8 mouse cellular contexts compared by ENCODE assay signal in genomic region chr11:96788871-96789795, GRCm38 (mm10). TPM values are rescaled to one million over a fixed set of nuclear protein-coding genes. Genes with fewer than 3 reads are reported as not detected.
A peak's percentile ranks its signal among the peaks of the same experiment; 100 is the strongest.
DNase-seq lines count a peak whose midpoint lies in the region; ATAC-seq and TF ChIP-seq lines count a peak whose summit lies in the region.

Gene Cbx1, plus strand, starts transcription at chr11:96789127.

- no peaks in the 10 kb centered on the region for H3K9me3 ChIP-seq in embryonic facial prominence, embryonic 15.5 days (replicated peaks)
- H3K9me3 ChIP-seq in kidney, embryonic 14.5 days (ENCODE audit: control insufficient read depth, low read length): no peaks in the 10 kb centered on the region
- no peaks in the 10 kb centered on the region for H3K9me3 ChIP-seq in limb, embryonic 15.5 days

- DNase-seq in 416B (ENCODE audit: low read depth): peak; percentile 90
- DNase-seq in heart, adult 9 months (ENCODE audit: low spot score in 2 of 2): peak; percentile 92 to 93
- DNase-seq in monocyte, adult 2 months (ENCODE audit: low read depth in 1 of 2, low spot score in 2 of 2): peak; percentile 67 to 83
- DNase-seq in spleen, postnatal 36 days (ENCODE audit: low spot score in 2 of 2): peak; percentile 91 to 92

- no peaks in the 10 kb centered on the region for H3K4me1 ChIP-seq in bone marrow, adult 2 months (ENCODE audit: control insufficient read depth, insufficient read depth, low read length)
- H3K4me1 ChIP-seq in embryonic facial prominence, embryonic 15.5 days: peaks cover 24% of the 10 kb centered on the region
- H3K4me1 ChIP-seq in kidney, embryonic 14.5 days (ENCODE audit: control insufficient read depth, insufficient read depth, low read length): peaks cover 15% of the 10 kb centered on the region; the same call in 1 of the 2 replicates
- peaks cover 16% of the 10 kb centered on the region for H3K4me1 ChIP-seq in limb, embryonic 15.5 days

- peak within 1 kb of the TSS; percentile 94 for H3K4me3 ChIP-seq in bone marrow, adult 2 months (replicated peaks; ENCODE audit: control insufficient read depth, low read depth, low read length)
- peak within 1 kb of the TSS; percentile 97 for H3K4me3 ChIP-seq in embryonic facial prominence, embryonic 15.5 days (replicated peaks)
- peak within 1 kb of the TSS; percentile 74 for H3K4me3 ChIP-seq in kidney, embryonic 14.5 days (ENCODE audit: low read length)
- H3K4me3 ChIP-seq in limb, embryonic 15.5 days: peak within 1 kb of the TSS; percentile 97

- H3K27ac ChIP-seq in bone marrow, adult 2 months (ENCODE audit: control insufficient read depth, insufficient read depth, low read depth, low read length, poor library complexity): peak within 1 kb of the TSS; percentile 93
- H3K27ac ChIP-seq in embryonic facial prominence, embryonic 15.5 days (replicated peaks): peak within 1 kb of the TSS; percentile 95
- H3K27ac ChIP-seq in kidney, embryonic 14.5 days (ENCODE audit: low read depth, low read length): peak within 1 kb of the TSS; percentile 98
- peak within 1 kb of the TSS; percentile 98 for H3K27ac ChIP-seq in limb, embryonic 15.5 days

- TF ChIP-seq POLR2A in bone marrow, adult 2 months (IDR thresholded peaks at IDR 0.05; ENCODE audit: borderline replicate concordance, control insufficient read depth, low read depth, low read length): peak; percentile 79; the same call in 1 of the 2 replicates

- H3K9ac ChIP-seq in embryonic facial prominence, embryonic 15.5 days: peak within 1 kb of the TSS; percentile 87
- H3K9ac ChIP-seq in kidney, embryonic 14.5 days (ENCODE audit: low read depth, low read length): peak within 1 kb of the TSS; percentile 89
- H3K9ac ChIP-seq in limb, embryonic 15.5 days: peak within 1 kb of the TSS; percentile 85

- TF ChIP-seq CTCF in bone marrow, adult 2 months (IDR thresholded peaks at IDR 0.05; ENCODE audit: control insufficient read depth, insufficient read depth, low read length): no peak

- H3K27me3 ChIP-seq in embryonic facial prominence, embryonic 15.5 days: no peaks in the 10 kb centered on the region
- H3K27me3 ChIP-seq in kidney, embryonic 14.5 days (ENCODE audit: control insufficient read depth, insufficient read depth, low read length): no peaks in the 10 kb centered on the region
- H3K27me3 ChIP-seq in limb, embryonic 15.5 days: no peaks in the 10 kb centered on the region

- H3K4me2 ChIP-seq in embryonic facial prominence, embryonic 15.5 days (replicated peaks): peak within 1 kb of the TSS; percentile 74
- peak within 1 kb of the TSS; percentile 95 for H3K4me2 ChIP-seq in kidney, embryonic 14.5 days (replicated peaks; ENCODE audit: low read depth, low read length)
- peak within 1 kb of the TSS; percentile 76 for H3K4me2 ChIP-seq in limb, embryonic 15.5 days

- ATAC-seq in embryonic facial prominence, embryonic 15.5 days (ENCODE audit: insufficient number of reproducible peaks, low FRiP score, low TSS enrichment, low read depth): peak; percentile 96
- ATAC-seq in kidney, embryonic 14.5 days (ENCODE audit: low FRiP score, low TSS enrichment): peak; percentile 97
- peak; percentile 95 for ATAC-seq in limb, embryonic 15.5 days (ENCODE audit: insufficient number of reproducible peaks, low FRiP score, low TSS enrichment, low read depth)

- no peaks in the 10 kb centered on the region for H3K36me3 ChIP-seq in embryonic facial prominence, embryonic 15.5 days
- peaks cover 4% of the 10 kb centered on the region; the same call in 1 of the 2 replicates for H3K36me3 ChIP-seq in kidney, embryonic 14.5 days (ENCODE audit: control insufficient read depth, insufficient read depth, low read length)
- H3K36me3 ChIP-seq in limb, embryonic 15.5 days: no peaks in the 10 kb centered on the region

- under 1% methylated on average over 93 of the region's 93 CpGs for WGBS in bone marrow, adult 2 months
- WGBS in embryonic facial prominence, embryonic 15.5 days: under 1% methylated on average over 80 of the region's 93 CpGs
- WGBS in kidney, embryonic 14.5 days: under 1% methylated on average over 80 of the region's 93 CpGs
- under 1% methylated on average over 92 of the region's 93 CpGs for WGBS in limb, embryonic 15.5 days

RNA-seq across cellular contexts. Expression of gene Cbx1, which starts in this region (rescaled TPM):
- polyA plus RNA-seq in bone marrow, adult 2 months (2011; ENCODE audit: insufficient read depth, insufficient read length, low replicate concordance, missing spikeins): 43.1 and 60.2 TPM in 2 replicates
- 93.4 and 102 TPM in 2 replicates for polyA plus RNA-seq in embryonic facial prominence, embryonic 15.5 days (2015; fragmentation: Nextera tagmentation; extraction: Ambion mirVana)
- polyA plus RNA-seq in kidney, embryonic 14.5 days (2014; fragmentation: Nextera tagmentation; extraction: Ambion mirVana): 137 and 181 TPM in 2 replicates
- polyA plus RNA-seq in limb, embryonic 15.5 days (2015; fragmentation: Nextera tagmentation; extraction: Ambion mirVana): 89.3 and 101 TPM in 2 replicates

Comparison
In these comparisons a context has a peak if more than half of its experiments do, and no peak if none do; other contexts are left out.
1. Peak in every context shown above with its lines: DNase-seq, ATAC-seq, H3K4me3 ChIP-seq and H3K27ac ChIP-seq.